Mouse (Mus musculus) spleen, adult 18-20 months (tissue): Measurements from ENCODE around the gene Cacna2d1.

Source experiments
- DNase-seq, 2 experiments: peaks; one replicate each; pipeline ENCODE4 v3.0.0; 2022; ENCODE audit warnings: mixed read lengths in 2 of 2

The Cacna2d1 gene

GRCm38 (mm10) chr5:15934376-15935233 is at the start of gene Cacna2d1:
TSS of gene Cacna2d1 (plus strand) at chr5:15934691.
- DNase-seq: peak in 1 of 2 experiments; percentile 4

DNA sequence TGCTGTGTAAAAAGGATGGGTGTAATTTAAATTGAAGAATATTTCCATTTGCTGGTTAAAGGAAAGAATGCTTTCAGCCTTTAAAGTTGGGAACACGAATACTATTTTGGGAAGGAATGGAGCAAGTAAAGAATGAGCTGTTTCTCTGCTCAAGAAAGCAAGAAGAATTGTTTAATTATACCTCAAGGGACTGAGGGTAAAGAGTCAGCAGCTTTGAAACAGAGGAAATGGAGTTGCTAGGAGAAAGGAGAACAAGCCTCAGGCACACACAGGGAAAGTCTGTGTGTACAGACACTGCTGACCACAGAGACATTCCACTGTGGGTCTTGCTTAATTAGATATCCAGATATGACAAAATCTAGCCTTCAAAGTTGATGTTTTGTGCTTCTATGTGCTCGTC is 39.4 kb upstream of the Cacna2d1 start:
- DNase-seq: no peak

DNA sequence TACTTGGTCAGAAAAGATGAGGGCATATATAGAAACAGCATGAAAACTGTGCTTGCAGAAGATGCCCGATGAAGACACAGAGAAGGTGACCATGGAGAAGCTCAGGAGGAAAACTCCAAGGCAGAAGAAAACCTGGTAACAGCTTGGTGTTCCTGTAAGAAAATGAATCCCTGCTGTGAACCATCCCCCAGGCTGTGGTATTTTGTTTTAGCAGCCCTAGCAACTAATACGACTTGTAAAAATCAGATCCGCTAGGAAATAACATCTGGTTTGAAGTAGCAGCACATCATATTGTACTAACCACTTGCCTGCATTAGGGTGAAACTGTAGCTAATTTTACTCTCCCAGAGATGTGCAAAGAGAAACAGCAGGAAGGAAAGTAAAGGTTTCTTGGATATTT is 37.8 kb upstream of the Cacna2d1 start:
- no peak for DNase-seq

DNA sequence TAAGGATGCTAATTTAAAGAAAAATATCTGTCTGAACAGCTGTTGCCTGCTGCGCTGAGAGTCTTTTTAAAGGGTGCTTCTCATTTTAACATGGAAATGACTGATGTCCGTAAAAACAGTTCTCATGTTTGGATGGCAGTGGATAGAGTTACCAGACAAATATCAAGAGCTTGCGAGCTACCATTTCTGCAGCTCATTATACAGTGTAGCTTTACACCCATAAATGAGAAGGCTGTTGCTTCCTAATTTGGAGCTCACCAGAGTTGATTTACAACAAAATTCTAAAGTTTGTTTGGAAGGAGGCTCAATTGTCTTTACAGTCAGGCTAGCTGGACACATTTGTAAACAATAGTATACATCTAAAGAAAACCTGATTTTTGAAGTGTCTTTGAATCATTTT is 28.0 kb upstream of the Cacna2d1 start:
- no peak for DNase-seq

GRCm38 (mm10) chr5:15914931-15915330 is 19.6 kb upstream of the Cacna2d1 start:
- DNase-seq: no peak

GRCm38 (mm10) chr5:15928506-15928905 is 6.0 kb upstream of the Cacna2d1 start:
- DNase-seq: no peak

DNA sequence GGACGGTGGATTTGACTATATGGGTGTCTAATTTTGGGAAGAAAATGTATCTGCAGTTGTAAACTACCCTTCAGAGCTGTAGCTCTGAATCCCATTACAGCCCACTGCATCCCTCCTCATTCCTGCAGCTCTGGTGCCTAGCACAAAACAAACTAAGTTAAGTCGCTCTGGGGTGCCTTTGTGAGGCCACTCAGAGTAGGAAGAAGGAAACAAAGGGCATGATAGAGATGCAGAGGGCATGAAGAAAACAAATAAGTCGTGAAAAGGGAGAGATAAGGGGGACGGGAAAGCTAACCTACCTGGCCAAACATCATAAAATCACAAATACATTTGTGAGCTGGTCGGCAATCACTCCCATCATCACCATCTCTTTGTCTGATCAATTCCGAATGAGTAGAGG is 1.5 kb upstream of the Cacna2d1 start:
- DNase-seq: no peak

GRCm38 (mm10) chr5:15933581-15934375 is 713 bp upstream of the Cacna2d1 start:
- DNase-seq: no peak

- DNase-seq: no peak
These were observed 790 bp downstream of the Cacna2d1 start for GRCm38 (mm10) chr5:15935234-15935728.

GRCm38 (mm10) chr5:15935831-15936710 is 1.6 kb downstream of the Cacna2d1 start:
- DNase-seq: no peak

- DNase-seq: no peak
These were observed 6.8 kb downstream of the Cacna2d1 start for GRCm38 (mm10) chr5:15941191-15941725.

DNA sequence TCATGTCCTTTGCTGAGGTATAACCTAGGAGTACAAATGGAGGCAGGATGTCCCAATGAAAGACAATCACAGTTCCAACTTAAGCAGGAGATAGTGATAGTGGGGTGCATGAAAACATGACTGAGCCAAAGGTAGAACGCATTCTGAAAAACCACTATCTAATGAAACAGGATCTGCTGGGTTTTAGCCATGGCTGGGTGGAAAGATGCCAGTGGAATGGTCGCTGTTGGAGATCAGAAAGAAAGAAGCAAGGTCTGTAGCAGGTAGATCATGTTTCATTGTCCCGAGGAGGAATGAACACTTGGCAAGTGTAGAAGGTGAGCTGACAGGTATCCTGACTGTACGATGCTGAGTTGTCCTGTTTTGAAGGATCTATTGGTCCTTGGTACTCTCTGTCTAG is 7.6 kb downstream of the Cacna2d1 start:
- no peak for DNase-seq

GRCm38 (mm10) chr5:15948290-15949037 is 14.0 kb downstream of the Cacna2d1 start:
- no peak for DNase-seq

DNA sequence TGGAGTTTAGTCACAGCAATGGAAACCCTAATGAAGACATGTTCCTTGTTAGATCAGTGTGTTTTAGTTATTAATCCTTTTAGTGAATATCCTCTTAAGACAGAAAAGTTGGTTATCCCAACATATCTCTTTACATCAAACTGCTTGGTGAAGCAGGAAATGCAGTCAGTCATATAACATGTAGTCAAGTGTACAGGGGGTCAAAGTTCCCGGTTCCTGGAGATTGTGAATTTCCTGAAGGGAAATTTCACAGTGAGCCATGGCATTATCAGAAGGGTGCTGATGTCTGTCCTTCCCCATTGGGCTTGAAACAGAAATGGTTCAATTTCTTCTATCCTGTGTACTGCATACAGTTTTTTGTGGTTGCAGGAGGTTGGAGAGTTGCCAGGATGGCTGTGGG is 25.3 kb downstream of the Cacna2d1 start:
- no peak for DNase-seq

DNA sequence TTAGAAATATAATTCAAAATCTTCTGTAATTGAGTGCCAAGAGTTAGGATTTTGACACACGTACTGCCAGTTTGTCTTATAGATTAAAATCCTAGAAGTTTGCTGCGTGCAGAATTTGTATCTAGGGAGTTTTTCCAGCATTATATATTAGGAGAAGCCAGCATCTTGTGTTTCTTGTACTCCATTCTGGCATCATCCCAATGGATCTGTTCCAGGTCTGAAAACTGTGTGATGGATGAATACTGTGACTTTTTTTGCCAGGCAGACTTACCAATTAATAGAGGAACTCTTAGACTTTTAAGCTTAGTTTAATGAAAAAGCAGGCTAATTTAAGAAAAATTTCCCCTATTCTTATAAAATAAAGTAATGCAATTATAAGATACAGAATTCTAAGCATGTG is 27.4 kb downstream of the Cacna2d1 start:
- no peak for DNase-seq

GRCm38 (mm10) chr5:15966888-15967287 is 32.4 kb downstream of the Cacna2d1 start:
- no peak for DNase-seq

GRCm38 (mm10) chr5:15971821-15972220 is 37.3 kb downstream of the Cacna2d1 start:
- no peak for DNase-seq

- DNase-seq: no peak
These were observed 37.9 kb downstream of the Cacna2d1 start for GRCm38 (mm10) chr5:15972351-15972750.

DNA sequence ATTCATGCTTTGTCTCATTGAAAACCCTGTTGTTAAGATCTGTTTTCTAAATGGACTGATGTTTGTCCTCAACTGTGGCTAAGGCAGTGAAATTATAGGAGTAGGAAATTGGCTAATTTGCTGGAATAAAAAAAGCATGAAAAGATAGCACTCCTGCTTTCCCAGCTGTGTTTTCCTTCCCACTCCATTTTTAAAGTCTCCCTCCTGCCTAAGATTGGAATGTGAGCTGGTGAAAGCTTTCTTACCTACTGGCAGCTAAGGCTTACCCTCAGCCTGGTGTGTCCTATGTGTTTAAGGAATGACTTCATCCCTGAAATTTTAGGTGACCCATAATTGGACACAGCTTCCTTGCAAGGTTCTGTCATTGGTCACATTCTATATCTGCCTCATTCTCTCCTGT is 40.2 kb downstream of the Cacna2d1 start:
- DNase-seq: no peak

- no peak for DNase-seq
These were observed 44.7 kb downstream of the Cacna2d1 start for GRCm38 (mm10) chr5:15979225-15979624.

GRCm38 (mm10) chr5:15982573-15982972 is 48.1 kb downstream of the Cacna2d1 start:
- no peak for DNase-seq

DNA sequence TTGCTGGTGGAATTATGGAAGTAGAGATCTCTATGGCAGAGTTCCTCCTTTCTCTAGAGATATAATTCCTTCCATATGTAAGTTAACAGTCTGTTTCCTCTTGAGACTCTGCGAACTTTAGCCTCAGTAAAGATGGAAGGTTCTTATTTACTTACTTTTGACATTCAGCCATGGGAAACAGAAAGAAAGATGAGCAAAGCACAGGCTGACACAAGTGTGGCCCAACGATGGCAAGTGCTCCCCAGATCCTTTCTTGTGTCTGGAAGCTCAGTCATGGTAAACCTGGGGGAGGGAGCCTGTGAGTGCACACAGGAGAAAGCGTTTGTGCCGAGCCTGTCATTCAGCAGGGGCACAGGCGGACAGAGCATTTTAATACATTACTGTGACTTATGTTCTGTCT is 48.9 kb downstream of the Cacna2d1 start:
- DNase-seq: no peak
